Mouse (Mus musculus): ENCODE data around the gene B4galnt3. TPM values are rescaled to one million over a fixed set of nuclear protein-coding genes. Genes with fewer than 3 reads are reported as not detected.

The B4galnt3 gene
- polyA plus RNA-seq, 1 experiment = 15.8 TPM

- no peak for TF ChIP-seq CTCF (IDR thresholded peaks at IDR 0.05; ENCODE audit: extremely low read depth, insufficient read length, insufficient replicate concordance, low read depth, low read length)
- no peak for TF ChIP-seq POLR2A (IDR thresholded peaks at IDR 0.05; ENCODE audit: low read depth, low read length)
- peaks cover 14% of the 10 kb centered on the region for H3K4me1 ChIP-seq (ENCODE audit: control insufficient read depth, insufficient read depth, insufficient read length, low read length)
- H3K36me3 ChIP-seq (ENCODE audit: control insufficient read depth, insufficient read depth, low read length) = no peaks in the 10 kb centered on the region
- no peak overlapping the region for H3K4me3 ChIP-seq (ENCODE audit: low read depth, low read length)
- no peak overlapping the region for H3K27ac ChIP-seq (ENCODE audit: insufficient read depth, low read depth, low read length)
- WGBS = 58% methylated on average over 8 of the region's 8 CpGs
- H3K27me3 ChIP-seq (ENCODE audit: control insufficient read depth, insufficient read depth, low read length) = no peaks in the 10 kb centered on the region
These were observed 121.9 kb downstream of the B4galnt3 start for GRCm38 (mm10) chr6:120172294-120173017.

GRCm38 (mm10) chr6:120167574-120167973, 126.8 kb downstream of the B4galnt3 start:
- TF ChIP-seq CTCF (IDR thresholded peaks at IDR 0.05; ENCODE audit: extremely low read depth, insufficient read length, insufficient replicate concordance, low read depth, low read length) = no peak
- TF ChIP-seq POLR2A (IDR thresholded peaks at IDR 0.05; ENCODE audit: low read depth, low read length) = no peak
- no peak overlapping the region for H3K27ac ChIP-seq (ENCODE audit: insufficient read depth, low read depth, low read length)
- no peaks in the 10 kb centered on the region for H3K27me3 ChIP-seq (ENCODE audit: control insufficient read depth, insufficient read depth, low read length)
- H3K4me1 ChIP-seq (ENCODE audit: control insufficient read depth, insufficient read depth, insufficient read length, low read length) = peaks cover 2% of the 10 kb centered on the region; the same call in 1 of the 2 replicates
- no peaks in the 10 kb centered on the region for H3K36me3 ChIP-seq (ENCODE audit: control insufficient read depth, insufficient read depth, low read length)
- WGBS = 24% methylated on average over 4 of the region's 4 CpGs
- H3K4me3 ChIP-seq (ENCODE audit: low read depth, low read length) = no peak overlapping the region

- no peaks in the 10 kb centered on the region for H3K36me3 ChIP-seq (ENCODE audit: control insufficient read depth, insufficient read depth, low read length)
- TF ChIP-seq CTCF (IDR thresholded peaks at IDR 0.05; ENCODE audit: extremely low read depth, insufficient read length, insufficient replicate concordance, low read depth, low read length) = no peak
- no peak for TF ChIP-seq POLR2A (IDR thresholded peaks at IDR 0.05; ENCODE audit: low read depth, low read length)
- 88% methylated on average over 4 of the region's 4 CpGs for WGBS
- no peak overlapping the region for H3K4me3 ChIP-seq (ENCODE audit: low read depth, low read length)
- no peaks in the 10 kb centered on the region for H3K27me3 ChIP-seq (ENCODE audit: control insufficient read depth, insufficient read depth, low read length)
- H3K4me1 ChIP-seq (ENCODE audit: control insufficient read depth, insufficient read depth, insufficient read length, low read length) = peaks cover 2% of the 10 kb centered on the region; the same call in 1 of the 2 replicates
- no peak overlapping the region for H3K27ac ChIP-seq (ENCODE audit: insufficient read depth, low read depth, low read length)
These were observed 129.6 kb downstream of the B4galnt3 start for GRCm38 (mm10) chr6:120164765-120165164.

GRCm38 (mm10) chr6:120162928-120163327, 131.4 kb downstream of the B4galnt3 start:
- no peaks in the 10 kb centered on the region for H3K27me3 ChIP-seq (ENCODE audit: control insufficient read depth, insufficient read depth, low read length)
- WGBS = 72% methylated on average over 6 of the region's 6 CpGs
- H3K36me3 ChIP-seq (ENCODE audit: control insufficient read depth, insufficient read depth, low read length) = no peaks in the 10 kb centered on the region
- peaks cover 2% of the 10 kb centered on the region; the same call in 1 of the 2 replicates for H3K4me1 ChIP-seq (ENCODE audit: control insufficient read depth, insufficient read depth, insufficient read length, low read length)
- no peak overlapping the region for H3K27ac ChIP-seq (ENCODE audit: insufficient read depth, low read depth, low read length)
- H3K4me3 ChIP-seq (ENCODE audit: low read depth, low read length) = no peak overlapping the region
- TF ChIP-seq CTCF (IDR thresholded peaks at IDR 0.05; ENCODE audit: extremely low read depth, insufficient read length, insufficient replicate concordance, low read depth, low read length) (no peak), POLR2A (IDR thresholded peaks at IDR 0.05; ENCODE audit: low read depth, low read length) (no peak)

GRCm38 (mm10) chr6:120159133-120159901, 135.0 kb downstream of the B4galnt3 start:
- no peak for TF ChIP-seq POLR2A (IDR thresholded peaks at IDR 0.05; ENCODE audit: low read depth, low read length)
- TF ChIP-seq CTCF (IDR thresholded peaks at IDR 0.05; ENCODE audit: extremely low read depth, insufficient read length, insufficient replicate concordance, low read depth, low read length) = no peak

GRCm38 (mm10) chr6:120157479-120157878, 136.9 kb downstream of the B4galnt3 start:
- 82% methylated on average over 6 of the region's 6 CpGs for WGBS
- peaks cover 4% of the 10 kb centered on the region for H3K4me1 ChIP-seq (ENCODE audit: control insufficient read depth, insufficient read depth, insufficient read length, low read length)
- H3K27me3 ChIP-seq (ENCODE audit: control insufficient read depth, insufficient read depth, low read length) = no peaks in the 10 kb centered on the region
- TF ChIP-seq CTCF (IDR thresholded peaks at IDR 0.05; ENCODE audit: extremely low read depth, insufficient read length, insufficient replicate concordance, low read depth, low read length) = no peak
- TF ChIP-seq POLR2A (IDR thresholded peaks at IDR 0.05; ENCODE audit: low read depth, low read length) = no peak
- no peak overlapping the region for H3K4me3 ChIP-seq (ENCODE audit: low read depth, low read length)
- H3K27ac ChIP-seq (ENCODE audit: insufficient read depth, low read depth, low read length) = no peak overlapping the region
- H3K36me3 ChIP-seq (ENCODE audit: control insufficient read depth, insufficient read depth, low read length) = no peaks in the 10 kb centered on the region

More at GRCm38 (mm10) chr6:120159133-120159901, 135.0 kb downstream of the B4galnt3 start:
- Histone ChIP-seq H3K27me3 (ENCODE audit: control insufficient read depth, insufficient read depth, low read length) (no peaks in the 10 kb centered on the region), H3K36me3 (ENCODE audit: control insufficient read depth, insufficient read depth, low read length) (no peaks in the 10 kb centered on the region), H3K4me3 (ENCODE audit: low read depth, low read length) (no peak overlapping the region), H3K4me1 (ENCODE audit: control insufficient read depth, insufficient read depth, insufficient read length, low read length) (peaks cover 4% of the 10 kb centered on the region; the same call in 1 of the 2 replicates), H3K27ac (ENCODE audit: insufficient read depth, low read depth, low read length) (no peak overlapping the region)
- 44% methylated on average over 9 of the region's 9 CpGs for WGBS

GRCm38 (mm10) chr6:120155510-120155909, 138.8 kb downstream of the B4galnt3 start:
- H3K36me3 ChIP-seq (ENCODE audit: control insufficient read depth, insufficient read depth, low read length) = no peaks in the 10 kb centered on the region
- H3K27ac ChIP-seq (ENCODE audit: insufficient read depth, low read depth, low read length) = no peak overlapping the region
- TF ChIP-seq POLR2A (IDR thresholded peaks at IDR 0.05; ENCODE audit: low read depth, low read length) = no peak
- no peak for TF ChIP-seq CTCF (IDR thresholded peaks at IDR 0.05; ENCODE audit: extremely low read depth, insufficient read length, insufficient replicate concordance, low read depth, low read length)
- H3K4me3 ChIP-seq (ENCODE audit: low read depth, low read length) = no peak overlapping the region
- 64% methylated on average over 4 of the region's 4 CpGs for WGBS
- H3K4me1 ChIP-seq (ENCODE audit: control insufficient read depth, insufficient read depth, insufficient read length, low read length) = peaks cover 6% of the 10 kb centered on the region
- no peaks in the 10 kb centered on the region for H3K27me3 ChIP-seq (ENCODE audit: control insufficient read depth, insufficient read depth, low read length)

All from small intestine, adult 2 months (tissue).